Mouse (Mus musculus) lung, postnatal 25 days (tissue): ENCODE measurements around the gene Cog4.
A peak's percentile ranks its signal among the peaks of the same experiment; 100 is the strongest.
"Not testable (repeated sequence)": the region's sequence is repeated elsewhere in the genome, so short reads cannot be mapped to it uniquely, and the experiment has no call there.

Experiments used
- DNase-seq: peaks from one replicate; pipeline ENCODE4 v3.0.0; 2022; ENCODE audit warnings: low spot score

Gene Cog4

DNA sequence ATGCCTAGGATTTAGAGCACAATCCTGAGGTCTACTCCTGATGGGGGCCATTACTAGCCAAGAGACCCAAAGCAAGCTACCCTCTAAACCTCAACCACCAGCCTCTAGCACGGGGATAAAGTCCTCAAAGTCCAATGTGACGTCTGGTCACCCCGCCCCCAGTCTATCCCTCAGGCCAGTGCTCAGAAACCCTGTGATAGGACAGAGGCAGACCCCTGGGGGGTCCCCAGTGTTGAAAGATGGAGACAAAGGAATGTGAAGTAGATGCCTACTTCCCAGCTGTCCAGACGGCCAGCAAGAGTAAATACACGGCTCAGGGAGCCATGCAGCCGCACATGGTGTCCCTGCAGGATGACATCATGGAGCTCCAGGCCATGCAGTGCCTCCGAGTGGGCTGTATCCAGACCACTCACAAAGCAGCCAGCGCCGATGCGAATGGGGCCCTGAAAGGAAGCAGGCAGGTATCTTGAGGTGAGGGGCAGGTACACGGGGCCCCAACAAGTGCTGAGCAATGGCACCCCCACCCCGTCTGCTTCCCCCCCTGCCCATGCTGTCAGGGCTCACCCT, 43.6 kb downstream of the Cog4 start:
- DNase-seq = no peak

DNA sequence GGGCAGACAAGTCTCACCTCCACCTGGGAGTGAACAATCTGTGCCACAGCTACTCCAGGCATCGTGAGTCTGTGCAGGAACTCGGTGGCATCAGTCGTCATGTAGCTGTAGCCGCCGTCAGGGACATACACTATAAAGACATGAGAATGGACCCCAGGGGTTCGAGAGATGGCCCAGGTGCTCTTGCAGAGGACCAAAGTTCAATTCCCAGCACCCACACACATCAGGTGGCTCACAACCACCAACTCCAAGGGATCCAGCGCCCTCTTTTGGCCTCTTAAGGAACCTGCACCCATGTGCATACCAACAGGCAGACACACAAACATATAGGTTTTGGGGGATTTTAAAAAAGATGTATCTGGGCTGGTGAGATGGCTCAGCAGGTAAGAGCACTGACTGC, 45.6 kb downstream of the Cog4 start:
- DNase-seq = no peak

DNA sequence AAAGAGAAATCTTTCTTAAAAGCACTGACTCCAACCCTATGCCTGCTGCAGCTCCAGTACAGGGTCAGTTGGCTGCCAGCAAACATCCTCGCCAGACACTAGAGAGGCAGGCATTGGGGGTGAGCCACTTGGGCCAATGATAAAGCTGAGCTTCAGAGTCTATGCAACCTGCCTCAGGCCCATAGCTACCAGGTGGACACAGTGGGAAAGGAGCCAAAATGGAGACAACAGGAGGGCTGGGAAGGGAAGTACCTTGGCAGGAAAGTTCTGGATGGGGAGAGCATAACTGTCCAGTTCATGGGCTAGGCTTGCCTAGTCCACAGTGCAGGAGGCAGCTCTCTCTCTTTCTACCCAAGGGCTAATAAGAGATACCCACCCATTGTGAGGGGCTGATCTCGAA, 46.5 kb downstream of the Cog4 start:
- no peak for DNase-seq

DNA sequence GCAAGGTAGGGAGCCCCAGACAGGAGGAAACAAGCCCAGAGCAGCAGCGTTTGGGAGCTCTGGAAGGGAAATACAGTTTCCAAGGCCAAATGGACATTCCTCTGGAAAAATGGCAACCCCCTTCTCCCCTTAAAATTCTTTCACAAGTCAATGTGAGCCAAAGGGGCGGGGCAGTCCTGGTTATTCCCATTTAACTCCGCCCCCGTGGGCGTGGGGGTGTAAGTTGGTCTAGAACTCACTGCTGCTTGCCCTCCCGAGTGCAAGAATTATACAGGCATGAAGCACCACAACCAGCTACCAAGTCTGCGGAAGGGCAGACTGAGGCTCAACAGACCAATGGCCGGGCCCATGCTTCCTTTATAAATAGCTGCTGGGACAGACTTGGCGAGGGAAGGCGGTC, 48.5 kb downstream of the Cog4 start:
- DNase-seq = no peak

DNA sequence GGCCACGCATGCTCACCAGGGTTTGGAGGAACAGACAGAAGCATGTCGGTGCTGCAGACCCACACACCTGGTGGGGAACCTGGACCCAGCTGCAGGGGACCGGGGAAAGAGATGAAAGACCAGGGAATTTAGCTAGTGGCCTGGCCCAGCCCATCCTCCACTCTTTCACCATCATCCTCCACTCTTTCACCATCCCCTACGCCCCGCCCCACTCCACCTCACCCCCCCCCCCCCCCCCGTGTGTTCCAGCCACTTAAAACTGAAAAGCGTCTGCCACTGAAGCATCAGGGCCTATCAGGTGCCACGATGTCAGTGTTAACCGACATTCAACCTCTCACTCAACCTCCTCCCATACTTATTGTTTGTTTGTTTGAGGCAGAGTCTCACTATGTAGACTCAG, 48.9 kb downstream of the Cog4 start:
- DNase-seq = no peak

DNA sequence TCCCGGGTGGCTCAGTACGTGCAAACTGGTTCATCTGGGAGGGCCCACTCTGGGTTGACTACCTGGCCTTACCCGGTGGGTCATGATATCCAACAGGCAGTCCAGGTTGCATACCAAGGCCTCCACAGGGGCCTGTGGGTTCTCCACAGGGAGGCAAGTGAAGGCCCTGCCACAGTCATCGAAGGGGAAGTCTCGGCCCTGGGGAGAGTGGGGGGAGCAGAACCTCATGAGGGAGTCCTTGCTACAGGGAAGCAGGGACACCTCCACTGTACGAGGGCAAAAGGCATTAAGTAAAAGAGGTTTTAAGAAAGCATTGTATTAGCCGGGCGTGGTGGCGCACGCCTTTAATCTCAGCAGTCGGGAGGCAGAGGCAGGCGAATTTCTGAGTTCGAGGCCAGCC, 49.4 kb downstream of the Cog4 start:
- no peak for DNase-seq

DNA sequence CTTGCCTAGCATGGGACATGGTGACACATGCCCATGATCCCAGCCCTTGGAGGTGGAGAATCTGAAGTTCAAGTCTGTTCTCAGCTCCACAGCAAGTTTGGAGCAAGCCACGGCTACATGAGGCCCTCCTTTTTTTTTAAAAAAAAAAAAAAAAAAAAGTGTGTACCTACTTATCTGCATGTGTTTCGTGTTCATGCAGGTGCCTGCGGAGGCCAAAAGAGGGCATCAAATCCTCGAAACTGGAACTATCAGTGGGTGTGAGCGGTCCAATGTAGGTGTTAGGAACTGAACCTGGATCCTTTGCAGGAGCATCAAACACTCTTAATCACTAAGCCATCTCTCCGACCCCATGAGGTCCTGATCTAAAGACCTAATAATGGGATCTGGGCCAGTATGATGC, 51.1 kb downstream of the Cog4 start:
- DNase-seq = no peak

DNA sequence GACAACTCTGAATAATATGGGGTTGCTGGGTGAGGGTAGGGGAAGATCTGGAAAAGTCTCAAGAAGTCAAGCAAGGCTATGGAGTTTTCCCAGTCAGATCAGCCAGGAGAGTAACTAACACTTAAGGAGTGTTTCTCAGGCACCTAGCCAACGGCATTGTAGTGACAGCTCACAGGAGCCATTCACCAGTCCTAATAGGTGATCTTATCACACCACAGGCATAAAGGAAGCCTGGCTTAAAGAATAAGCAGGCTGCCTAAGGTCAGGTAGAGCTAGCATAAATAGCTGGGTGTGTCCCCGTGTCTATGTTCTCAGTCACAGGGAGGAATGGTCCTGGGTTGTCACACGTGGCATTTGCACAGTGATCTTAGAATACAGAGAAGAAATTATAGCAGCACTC, 54.7 kb downstream of the Cog4 start:
- DNase-seq = no peak

DNA sequence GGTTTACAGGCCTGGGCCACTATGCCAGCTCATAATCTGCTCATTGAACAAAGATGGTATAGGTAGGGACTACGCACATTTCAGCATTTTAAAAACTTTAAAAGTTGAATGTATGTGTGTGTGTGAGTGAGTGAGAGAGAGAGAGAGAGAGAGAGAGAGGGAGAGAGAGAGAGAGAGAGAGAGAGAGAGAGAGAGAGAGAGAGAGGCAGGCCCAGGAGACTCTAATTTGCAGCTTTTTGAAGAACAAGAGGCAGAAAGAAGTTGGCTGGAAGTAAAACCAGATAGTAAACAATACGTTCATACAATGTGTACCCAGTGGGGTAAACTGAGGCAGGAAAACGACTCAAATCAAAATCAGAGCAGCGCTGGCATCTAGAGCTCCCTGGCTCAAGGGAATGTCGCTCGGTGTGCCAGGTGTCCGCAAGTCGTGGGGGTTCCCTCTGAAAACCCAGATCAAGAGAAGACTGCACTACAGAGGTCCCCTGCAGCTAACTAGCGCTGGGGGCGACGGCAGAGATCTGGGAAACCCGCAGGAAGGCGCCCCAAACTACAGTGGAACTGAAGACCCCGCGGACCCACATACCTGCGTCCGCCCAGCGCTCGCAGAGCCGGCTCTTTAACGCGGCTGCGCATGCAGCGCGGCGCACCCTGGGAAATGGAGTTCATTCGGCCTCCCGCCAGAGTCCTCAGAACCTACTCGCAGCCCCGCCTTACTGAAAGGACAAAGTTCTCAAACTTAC, 55.6 kb downstream of the Cog4 start, which contains the start of gene Fuk:
TSS of gene Fuk (minus strand) at position 650 of the 740 bp plus-strand sequence.
- DNase-seq = peak; percentile 82

DNA sequence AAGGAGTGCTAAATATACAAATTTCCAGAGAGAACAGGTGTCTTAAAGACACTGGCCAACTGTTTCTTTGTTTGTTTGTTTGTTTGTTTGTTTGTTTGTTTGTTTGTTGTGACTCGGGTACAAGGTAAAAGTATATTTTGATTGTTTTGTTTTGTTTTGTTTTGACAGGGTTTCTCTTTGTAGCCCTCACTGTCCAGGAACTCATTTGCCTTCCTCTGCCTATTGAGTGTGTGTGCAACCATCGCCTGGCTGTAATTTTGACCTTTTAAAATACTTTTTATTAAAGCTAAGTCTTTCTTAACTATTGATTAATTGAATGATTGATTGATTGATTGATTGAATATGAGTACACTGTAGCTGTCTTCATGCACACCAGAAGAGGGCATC, 56.2 kb downstream of the Cog4 start:
- DNase-seq = no peak

DNA sequence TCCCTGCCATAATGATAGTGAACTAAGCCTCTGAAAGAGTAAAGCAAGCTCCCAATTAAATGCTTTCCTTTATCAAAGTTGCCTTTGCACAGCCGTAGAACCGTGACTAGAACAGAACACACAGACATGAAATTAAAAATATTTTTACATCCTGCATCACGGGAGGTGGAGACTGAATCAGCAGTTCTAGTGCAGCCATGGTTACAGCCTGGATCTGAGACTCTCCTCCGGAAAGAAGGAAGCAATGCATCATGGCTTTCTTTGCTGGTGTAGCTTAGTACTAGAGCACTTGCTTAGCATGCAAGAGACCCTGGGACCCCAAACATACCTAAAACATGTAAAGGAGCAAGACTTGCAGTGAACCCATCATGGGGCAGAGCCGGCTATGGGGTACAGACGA, 59.0 kb downstream of the Cog4 start:
- no peak for DNase-seq

DNA sequence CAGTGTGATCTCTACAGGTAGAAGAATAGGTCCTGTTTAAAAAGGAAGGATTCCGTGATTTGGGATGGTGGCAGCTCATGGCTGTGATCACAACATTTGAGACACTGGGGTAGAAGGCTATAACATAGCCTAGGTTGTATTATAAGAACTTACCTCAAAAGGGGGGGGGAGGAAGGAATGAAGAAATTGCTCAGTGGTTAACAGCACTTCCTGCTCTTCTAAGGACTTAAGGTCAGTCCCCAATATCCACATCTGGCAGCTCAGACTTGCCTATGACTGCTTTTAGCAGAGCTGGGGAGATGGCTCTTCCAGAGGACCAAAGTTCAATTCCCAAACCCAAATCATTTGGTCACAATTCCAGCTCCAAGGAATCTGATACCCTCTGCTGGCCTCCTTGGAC, 60.3 kb downstream of the Cog4 start:
- DNase-seq = no peak

DNA sequence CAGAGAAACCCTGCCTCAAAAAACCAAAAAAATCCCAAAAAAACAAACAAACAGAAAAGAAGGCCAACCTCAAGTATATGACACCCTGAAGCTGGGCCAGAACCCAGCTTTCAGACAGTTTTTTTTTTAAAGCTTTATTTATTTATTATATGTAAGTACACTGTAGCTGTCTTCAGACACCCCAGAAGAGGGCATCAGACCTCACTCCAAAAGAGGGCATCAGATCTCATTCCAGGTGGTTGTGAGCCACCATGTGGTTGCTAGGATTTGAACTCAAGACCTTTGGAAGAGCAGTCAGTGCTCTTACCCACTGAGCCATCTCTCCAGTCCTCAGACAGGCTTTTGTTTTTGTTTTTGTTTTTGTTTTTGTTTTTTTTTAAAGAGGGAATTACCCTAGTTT, 63.5 kb downstream of the Cog4 start:
- not testable (repeated sequence) for DNase-seq

DNA sequence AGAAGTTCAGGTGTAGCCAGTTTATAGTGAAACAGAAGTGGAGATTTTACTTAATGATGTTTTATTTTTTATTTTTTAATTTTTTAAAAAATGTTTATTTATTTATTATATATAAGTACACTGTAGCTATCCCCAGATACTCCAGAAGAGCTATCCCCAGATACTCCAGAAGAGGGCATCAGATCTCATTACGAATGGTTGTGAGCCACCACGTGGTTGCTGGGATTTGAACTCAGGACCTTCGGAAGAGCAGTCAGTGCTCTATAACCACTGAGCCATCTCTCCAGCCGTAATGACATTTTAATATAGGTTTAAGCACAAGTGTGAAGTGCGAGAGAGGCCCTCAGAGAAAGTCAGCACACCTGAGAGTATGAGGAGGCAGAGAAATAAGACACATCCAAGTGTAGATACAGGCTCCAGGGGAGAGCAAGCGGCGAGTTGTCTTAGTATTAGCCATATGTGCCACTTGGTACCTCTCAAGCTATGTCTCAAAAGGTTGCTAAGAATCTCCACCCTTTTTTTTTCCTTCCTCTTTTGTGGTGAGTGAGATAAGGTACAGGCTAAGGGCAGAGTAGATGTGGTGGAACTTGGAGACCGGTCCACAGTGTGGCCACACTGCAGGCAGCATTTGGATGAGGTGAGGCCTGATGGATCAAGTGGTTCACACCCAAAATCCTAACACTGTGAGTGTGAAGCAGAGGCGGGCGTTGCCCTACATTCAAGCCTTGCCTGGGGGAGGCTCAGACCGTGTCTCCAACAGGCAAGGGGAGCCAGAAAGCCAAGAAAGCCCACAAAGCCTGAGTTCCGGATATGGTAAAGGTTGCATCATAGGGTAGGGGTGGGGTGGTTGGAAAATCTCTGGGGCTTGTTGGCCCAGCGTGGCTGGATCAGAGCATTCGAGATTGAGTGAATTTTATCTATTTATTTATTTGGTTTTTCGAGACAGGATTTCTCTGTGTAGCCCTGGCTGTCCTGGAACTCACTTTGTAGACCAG, 65.5 kb downstream of the Cog4 start:
- DNase-seq = no peak

DNA sequence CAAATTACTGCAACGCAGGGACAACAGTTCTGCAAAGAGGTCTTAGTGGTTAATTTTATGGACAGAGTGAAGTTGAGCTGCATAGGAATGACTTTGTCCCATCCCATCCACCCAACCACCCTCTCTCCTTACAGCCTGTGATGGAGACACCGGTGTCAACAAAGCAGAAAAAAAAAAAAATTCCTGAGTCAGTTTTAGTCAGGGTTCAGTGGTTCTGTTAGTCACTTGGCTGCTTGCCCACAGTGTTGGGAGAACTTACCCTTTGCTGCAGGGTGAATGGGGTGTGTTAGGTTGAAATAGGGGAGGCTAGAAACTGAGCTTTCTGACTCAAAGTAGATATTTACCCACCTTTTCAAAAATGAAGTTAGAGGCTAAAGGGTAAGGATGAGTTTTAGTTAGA, 71.0 kb downstream of the Cog4 start:
- DNase-seq = no peak

DNA sequence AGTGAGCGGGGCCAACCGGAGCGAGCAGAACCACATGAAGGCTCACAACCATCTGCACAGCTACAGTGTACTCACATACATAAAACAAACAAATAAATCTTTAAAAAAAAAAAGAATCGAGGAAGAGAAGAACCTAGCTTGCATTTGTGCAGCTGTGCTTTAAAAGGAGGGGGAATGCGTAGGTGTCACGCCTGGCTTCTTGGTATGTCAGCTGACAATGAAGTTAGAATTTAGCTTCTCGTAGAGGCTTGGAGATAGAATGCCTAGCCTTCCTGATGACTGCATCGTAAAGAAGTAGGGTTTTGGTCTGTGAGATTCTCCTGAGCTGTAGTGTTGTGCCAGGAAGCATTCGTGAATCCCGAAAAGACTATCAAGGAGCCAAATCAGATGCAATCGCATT, 71.6 kb downstream of the Cog4 start:
- DNase-seq = no peak

DNA sequence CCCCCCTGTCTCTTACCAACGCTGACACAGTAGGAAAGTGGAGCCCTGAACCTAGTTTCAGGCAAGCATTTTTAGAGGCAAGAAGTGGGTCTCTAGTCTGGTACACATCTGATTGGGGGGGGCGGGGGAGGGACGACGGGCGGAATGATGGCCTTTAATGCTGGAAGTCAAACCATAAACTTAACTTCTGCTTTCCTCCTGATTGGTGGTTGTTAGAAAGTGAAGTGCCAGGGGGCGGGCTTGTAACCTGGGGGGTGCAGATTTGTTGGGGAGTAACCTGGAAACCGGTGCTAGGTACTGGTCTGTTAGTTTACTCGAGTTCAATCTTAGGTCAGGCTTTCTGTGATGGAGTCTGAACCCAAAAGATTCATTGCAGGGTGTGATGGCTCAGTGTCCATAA, 72.1 kb downstream of the Cog4 start:
- DNase-seq = no peak

DNA sequence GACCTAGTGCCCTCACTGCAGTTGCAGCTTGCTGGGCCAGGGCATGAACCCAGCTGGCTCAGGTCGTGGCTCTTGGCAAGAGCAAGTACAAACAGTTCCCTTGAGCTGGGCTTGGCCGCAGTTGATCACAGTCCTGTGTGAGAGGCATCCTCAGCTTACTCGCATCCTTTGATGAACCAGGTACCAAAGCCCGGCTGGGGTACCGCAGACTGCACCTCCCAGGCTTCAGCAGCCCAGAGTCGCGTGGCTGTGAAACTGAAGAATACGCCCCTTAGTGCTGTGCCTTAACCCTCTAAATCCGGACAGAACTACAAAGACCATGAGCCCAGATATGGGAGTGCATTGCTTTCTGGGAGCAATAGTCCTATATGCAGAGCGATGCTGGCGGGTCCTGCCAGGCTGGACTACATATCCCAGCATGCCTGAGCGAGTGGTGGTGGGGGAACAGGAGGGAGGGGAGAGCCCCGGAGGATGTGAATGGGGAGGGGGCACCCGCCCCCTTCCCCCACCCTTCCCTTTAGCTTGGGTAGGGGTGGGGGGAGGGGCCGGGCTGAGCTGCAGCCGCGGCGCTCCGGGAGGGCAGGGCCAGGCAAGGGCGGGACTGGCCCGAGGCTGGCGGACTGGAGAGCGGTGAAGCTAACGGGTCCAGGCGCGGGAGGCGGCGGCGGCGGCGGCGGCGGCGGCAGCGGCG, 73.1 kb downstream of the Cog4 start, which contains the start of gene St3gal2:
TSS of gene St3gal2 (plus strand) at position 582 of the 691 bp plus-strand sequence.
- peak; percentile 93 for DNase-seq

DNA sequence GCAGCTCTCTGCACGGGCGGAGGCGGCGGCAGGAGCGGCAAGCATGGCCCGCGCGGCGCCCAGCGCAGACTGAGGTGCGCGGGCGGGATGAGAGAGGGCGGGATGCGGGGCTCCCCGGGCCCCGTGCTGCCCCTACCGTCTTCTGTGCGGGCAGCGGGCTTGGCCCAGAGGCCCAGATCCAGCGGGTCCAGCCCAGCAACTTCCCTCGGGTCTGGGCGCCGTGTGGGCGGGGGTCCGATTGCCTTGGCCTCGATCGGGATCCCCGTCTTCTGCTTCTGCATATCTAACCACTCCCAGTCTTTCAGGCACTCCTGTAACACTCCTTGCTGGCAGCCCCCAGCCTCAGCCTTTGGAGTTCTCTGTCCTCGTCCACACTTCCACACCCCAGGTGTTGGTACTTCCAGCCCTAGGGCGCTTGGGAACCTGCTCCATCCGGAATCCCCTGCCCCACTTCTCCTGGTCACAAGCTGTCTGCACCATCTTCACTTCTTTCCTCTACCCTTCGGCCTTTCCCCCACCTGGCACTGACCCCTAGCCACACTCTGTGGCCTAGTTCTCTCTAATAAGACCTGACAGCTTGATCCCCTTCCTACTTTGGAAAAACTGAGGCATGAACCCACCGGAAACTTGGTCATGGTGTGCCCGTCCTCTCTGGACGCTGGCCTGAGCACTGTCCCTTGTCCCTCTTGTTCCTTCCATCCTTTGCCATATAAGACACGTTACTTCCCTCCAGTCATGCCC, 73.8 kb downstream of the Cog4 start:
- DNase-seq = no peak

DNA sequence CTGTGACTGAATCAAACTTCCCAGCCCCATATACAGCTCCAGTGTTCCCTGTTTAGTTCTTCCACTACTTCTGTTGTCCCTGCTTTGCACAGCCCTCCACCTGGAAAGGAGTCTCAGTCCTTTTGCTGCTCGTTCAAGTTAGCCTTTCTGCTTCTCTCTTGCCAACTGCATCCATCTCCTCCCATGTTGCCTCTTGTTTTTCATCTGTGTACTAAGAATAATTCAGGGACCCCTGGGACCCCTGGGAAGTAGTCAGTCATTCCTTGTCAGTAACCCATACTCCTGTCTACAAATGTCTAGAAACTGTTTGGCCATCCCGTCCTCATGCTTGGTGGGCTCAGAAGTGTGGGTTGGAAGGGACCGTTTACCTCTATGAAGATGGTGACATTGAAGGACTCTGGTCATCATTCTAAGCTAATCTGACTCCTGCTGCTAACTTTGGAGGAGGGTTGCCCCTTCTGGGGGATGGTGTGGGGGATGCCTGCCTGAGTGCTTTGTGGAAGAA, 74.4 kb downstream of the Cog4 start:
- no peak for DNase-seq

DNA sequence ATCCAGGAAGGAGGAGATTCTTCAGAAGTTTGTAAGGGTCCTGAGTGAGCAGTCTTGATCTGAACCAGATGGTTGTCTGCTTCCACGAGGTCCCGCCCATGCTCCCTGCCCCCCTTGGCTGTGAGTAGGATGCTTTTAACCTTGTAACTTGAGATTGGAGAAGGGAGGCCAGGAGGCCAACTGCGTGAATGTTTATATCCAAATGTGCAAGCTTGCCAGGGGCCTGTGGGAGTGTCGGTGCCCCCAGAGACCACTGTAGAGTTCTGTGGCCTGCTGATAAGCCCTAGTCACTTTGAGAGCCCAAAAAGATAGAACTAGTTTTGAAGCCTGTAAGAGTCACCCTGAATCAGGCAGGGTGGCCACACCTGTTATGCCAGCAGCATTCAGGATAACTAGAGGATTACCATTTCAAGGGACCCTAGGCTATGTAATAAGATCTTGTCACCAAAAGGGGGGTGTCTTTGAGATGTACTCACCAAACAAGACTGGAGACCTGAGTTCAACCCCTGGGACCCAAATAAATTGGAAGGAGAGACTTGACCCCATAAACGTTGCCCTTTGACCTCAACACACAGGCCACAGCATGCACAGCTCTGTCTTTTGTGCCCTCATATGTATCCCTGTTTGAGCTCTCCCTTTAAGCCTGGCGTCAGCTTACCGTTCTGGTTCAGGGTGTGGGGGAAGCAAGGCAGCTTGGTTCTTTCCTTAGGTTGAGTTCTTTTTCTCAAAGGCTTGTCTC, 75.3 kb downstream of the Cog4 start:
- no peak for DNase-seq
